Mouse (Mus musculus): ENCODE data around the gene Anapc15. TPM values are rescaled to one million over a fixed set of nuclear protein-coding genes. Genes with fewer than 3 reads are reported as not detected.
A peak's percentile ranks its signal among the peaks of the same experiment; 100 is the strongest.

The Anapc15 gene
- polyA plus RNA-seq, 1 experiment from 2014 or later = 97.6 TPM

GRCm38 (mm10) chr7:101875978-101876377 lies 12.5 kb downstream of the Anapc15 start:
- WGBS = 94% methylated on average over 1 of the region's 1 CpGs
- H3K4me2 ChIP-seq (ENCODE audit: low read depth, severe bottlenecking) = no peak overlapping the region
- H3K27ac ChIP-seq (replicated peaks; ENCODE audit: low read depth, low read length) = no peak overlapping the region
- H3K9ac ChIP-seq (ENCODE audit: low read length) = no peak overlapping the region
- H3K4me1 ChIP-seq (ENCODE audit: control insufficient read depth, insufficient read depth, low read length) = no peaks in the 10 kb centered on the region
- DNase-seq (ENCODE audit: low spot score) (no peak), ATAC-seq (ENCODE audit: insufficient number of reproducible peaks, low FRiP score, low TSS enrichment, low read depth) (no peak)
- H3K27me3 ChIP-seq (ENCODE audit: control insufficient read depth, insufficient read depth, low read length) = no peaks in the 10 kb centered on the region
- no peaks in the 10 kb centered on the region for H3K36me3 ChIP-seq (ENCODE audit: control insufficient read depth, insufficient read depth, low read length)
- no peak overlapping the region for H3K4me3 ChIP-seq (ENCODE audit: low read depth, low read length)
- H3K9me3 ChIP-seq (ENCODE audit: control insufficient read depth, low read length) = no peaks in the 10 kb centered on the region

GRCm38 (mm10) chr7:101880855-101881254 lies 17.3 kb downstream of the Anapc15 start:
- no peaks in the 10 kb centered on the region for H3K4me1 ChIP-seq (ENCODE audit: control insufficient read depth, insufficient read depth, low read length)
- ATAC-seq (ENCODE audit: insufficient number of reproducible peaks, low FRiP score, low TSS enrichment, low read depth) = no peak
- no peak overlapping the region for H3K27ac ChIP-seq (replicated peaks; ENCODE audit: low read depth, low read length)
- H3K36me3 ChIP-seq (ENCODE audit: control insufficient read depth, insufficient read depth, low read length) = no peaks in the 10 kb centered on the region
- no peak overlapping the region for H3K4me2 ChIP-seq (ENCODE audit: low read depth, severe bottlenecking)
- H3K27me3 ChIP-seq (ENCODE audit: control insufficient read depth, insufficient read depth, low read length) = no peaks in the 10 kb centered on the region
- no peaks in the 10 kb centered on the region for H3K9me3 ChIP-seq (ENCODE audit: control insufficient read depth, low read length)
- no peak overlapping the region for H3K9ac ChIP-seq (ENCODE audit: low read length)
- H3K4me3 ChIP-seq (ENCODE audit: low read depth, low read length) = no peak overlapping the region
- 76% methylated on average over 4 of the region's 4 CpGs for whole genome bisulfite sequencing
- no peak for DNase-seq (ENCODE audit: low spot score)

DNA sequence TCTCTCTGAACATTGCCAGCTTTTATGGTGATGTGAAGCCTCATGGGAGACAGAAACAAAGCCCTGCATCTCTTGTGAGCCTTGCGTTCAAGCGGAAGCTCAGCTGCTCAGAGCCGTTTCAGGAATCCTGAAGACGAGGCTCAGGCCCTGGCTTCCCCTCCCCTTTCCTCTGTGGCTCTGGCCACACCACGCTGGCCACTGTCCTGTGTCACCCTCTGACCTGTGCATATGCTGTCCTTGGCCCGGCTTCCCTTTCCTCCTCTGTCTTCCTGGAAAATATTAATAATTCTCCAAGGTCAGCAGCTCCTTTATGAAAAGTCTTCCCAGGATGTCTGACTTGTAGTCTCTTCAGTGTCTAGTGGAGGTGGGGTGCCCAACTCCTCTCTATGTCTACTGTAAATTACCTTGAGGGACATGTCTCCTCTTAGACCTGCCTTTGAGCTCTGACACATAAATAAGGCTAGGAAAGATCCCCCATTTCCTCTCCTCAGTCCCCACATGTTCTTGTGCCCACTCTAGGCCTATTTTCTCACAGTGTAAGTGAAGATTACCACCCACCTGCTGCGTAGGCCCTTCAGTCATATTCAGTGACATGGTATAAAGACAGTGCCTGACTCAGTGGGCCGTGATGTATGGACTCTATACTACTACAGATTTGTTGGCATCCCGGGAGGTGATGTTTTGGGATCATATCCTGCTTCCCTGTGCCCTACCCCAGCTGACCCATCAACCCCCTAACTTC lies 19.1 kb downstream of the Anapc15 start:
- no peaks in the 10 kb centered on the region for H3K4me1 ChIP-seq (ENCODE audit: control insufficient read depth, insufficient read depth, low read length)
- no peaks in the 10 kb centered on the region for H3K36me3 ChIP-seq (ENCODE audit: control insufficient read depth, insufficient read depth, low read length)
- ATAC-seq (ENCODE audit: insufficient number of reproducible peaks, low FRiP score, low TSS enrichment, low read depth) (no peak), DNase-seq (ENCODE audit: low spot score) (no peak)
- no peaks in the 10 kb centered on the region for H3K27me3 ChIP-seq (ENCODE audit: control insufficient read depth, insufficient read depth, low read length)
- H3K9me3 ChIP-seq (ENCODE audit: control insufficient read depth, low read length) = no peaks in the 10 kb centered on the region
- no peak overlapping the region; the same call in 1 of the 2 replicates for H3K9ac ChIP-seq (ENCODE audit: low read length)
- H3K4me2 ChIP-seq (ENCODE audit: low read depth, severe bottlenecking) = no peak overlapping the region
- no peak overlapping the region for H3K4me3 ChIP-seq (ENCODE audit: low read depth, low read length)
- H3K27ac ChIP-seq (replicated peaks; ENCODE audit: low read depth, low read length) = no peak overlapping the region
- 74% methylated on average over 9 of the region's 9 CpGs for WGBS

- H3K4me2 ChIP-seq (ENCODE audit: low read depth, severe bottlenecking) = no peak overlapping the region
- no peak for DNase-seq (ENCODE audit: low spot score)
- no peaks in the 10 kb centered on the region for H3K9me3 ChIP-seq (ENCODE audit: control insufficient read depth, low read length)
- no peak overlapping the region for H3K4me3 ChIP-seq (ENCODE audit: low read depth, low read length)
- ATAC-seq (ENCODE audit: insufficient number of reproducible peaks, low FRiP score, low TSS enrichment, low read depth) = no peak
- H3K36me3 ChIP-seq (ENCODE audit: control insufficient read depth, insufficient read depth, low read length) = no peaks in the 10 kb centered on the region
- H3K4me1 ChIP-seq (ENCODE audit: control insufficient read depth, insufficient read depth, low read length) = no peaks in the 10 kb centered on the region
- H3K9ac ChIP-seq (ENCODE audit: low read length) = no peak overlapping the region
- 96% methylated on average over 4 of the region's 4 CpGs for WGBS
- no peaks in the 10 kb centered on the region for H3K27me3 ChIP-seq (ENCODE audit: control insufficient read depth, insufficient read depth, low read length)
- H3K27ac ChIP-seq (replicated peaks; ENCODE audit: low read depth, low read length) = no peak overlapping the region
Measured at GRCm38 (mm10) chr7:101884160-101884559, 20.6 kb downstream of the Anapc15 start.

DNA sequence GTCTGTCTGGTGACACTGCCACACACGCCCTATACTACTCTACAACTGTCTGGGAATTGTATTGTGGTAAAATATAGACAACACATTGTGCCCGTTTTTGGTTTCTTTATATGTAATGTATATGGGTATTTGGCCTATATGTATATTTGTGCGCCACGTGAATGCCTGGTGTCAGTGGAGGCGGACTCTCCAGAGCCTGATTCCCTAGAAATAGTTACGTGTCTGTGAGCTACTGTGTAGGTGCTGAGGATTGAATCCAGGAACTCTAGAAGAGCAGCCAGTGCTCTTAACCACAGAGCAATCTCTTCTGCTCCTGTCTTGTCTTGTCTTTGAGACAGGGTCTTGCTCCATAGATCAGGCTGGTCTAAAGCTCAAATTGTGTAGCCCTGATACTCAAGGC lies 22.8 kb downstream of the Anapc15 start:
- no peak overlapping the region for H3K4me2 ChIP-seq (ENCODE audit: low read depth, severe bottlenecking)
- no peak overlapping the region for H3K9ac ChIP-seq (ENCODE audit: low read length)
- ATAC-seq (ENCODE audit: insufficient number of reproducible peaks, low FRiP score, low TSS enrichment, low read depth) (no peak), DNase-seq (ENCODE audit: low spot score) (no peak)
- no peaks in the 10 kb centered on the region for H3K4me1 ChIP-seq (ENCODE audit: control insufficient read depth, insufficient read depth, low read length)
- H3K27me3 ChIP-seq (ENCODE audit: control insufficient read depth, insufficient read depth, low read length) = no peaks in the 10 kb centered on the region
- 87% methylated on average over 6 of the region's 6 CpGs for WGBS
- no peaks in the 10 kb centered on the region for H3K9me3 ChIP-seq (ENCODE audit: control insufficient read depth, low read length)
- no peak overlapping the region for H3K27ac ChIP-seq (replicated peaks; ENCODE audit: low read depth, low read length)
- no peaks in the 10 kb centered on the region for H3K36me3 ChIP-seq (ENCODE audit: control insufficient read depth, insufficient read depth, low read length)
- no peak overlapping the region for H3K4me3 ChIP-seq (ENCODE audit: low read depth, low read length)

DNA sequence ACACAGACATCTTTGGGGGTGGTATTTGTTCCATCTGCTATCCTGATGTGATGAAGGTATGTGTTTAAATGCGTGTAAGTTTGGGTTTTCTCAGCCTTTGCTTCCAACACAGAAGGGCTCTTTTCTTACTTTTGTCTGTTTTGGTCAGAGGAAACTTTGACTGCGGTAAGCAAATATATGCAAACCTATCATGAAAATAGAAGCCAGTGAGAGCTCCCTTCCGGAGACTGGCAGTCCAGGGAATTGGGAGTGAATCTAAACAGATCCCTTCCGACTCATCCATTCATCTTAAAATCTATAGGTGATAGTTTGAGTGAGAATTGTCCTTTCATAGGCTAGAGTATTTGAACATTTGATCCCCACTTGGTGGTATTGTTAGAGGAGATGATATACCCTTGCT lies 24.9 kb downstream of the Anapc15 start:
- Histone ChIP-seq H3K4me2 (ENCODE audit: low read depth, severe bottlenecking) (no peak overlapping the region), H3K9me3 (ENCODE audit: control insufficient read depth, low read length) (no peaks in the 10 kb centered on the region), H3K27me3 (ENCODE audit: control insufficient read depth, insufficient read depth, low read length) (no peaks in the 10 kb centered on the region), H3K9ac (ENCODE audit: low read length) (no peak overlapping the region), H3K27ac (replicated peaks; ENCODE audit: low read depth, low read length) (no peak overlapping the region), H3K4me1 (ENCODE audit: control insufficient read depth, insufficient read depth, low read length) (no peaks in the 10 kb centered on the region), H3K36me3 (ENCODE audit: control insufficient read depth, insufficient read depth, low read length) (no peaks in the 10 kb centered on the region), H3K4me3 (ENCODE audit: low read depth, low read length) (no peak overlapping the region)
- ATAC-seq (ENCODE audit: insufficient number of reproducible peaks, low FRiP score, low TSS enrichment, low read depth) (no peak), DNase-seq (ENCODE audit: low spot score) (no peak)
- WGBS = 84% methylated on average over 4 of the region's 4 CpGs

DNA sequence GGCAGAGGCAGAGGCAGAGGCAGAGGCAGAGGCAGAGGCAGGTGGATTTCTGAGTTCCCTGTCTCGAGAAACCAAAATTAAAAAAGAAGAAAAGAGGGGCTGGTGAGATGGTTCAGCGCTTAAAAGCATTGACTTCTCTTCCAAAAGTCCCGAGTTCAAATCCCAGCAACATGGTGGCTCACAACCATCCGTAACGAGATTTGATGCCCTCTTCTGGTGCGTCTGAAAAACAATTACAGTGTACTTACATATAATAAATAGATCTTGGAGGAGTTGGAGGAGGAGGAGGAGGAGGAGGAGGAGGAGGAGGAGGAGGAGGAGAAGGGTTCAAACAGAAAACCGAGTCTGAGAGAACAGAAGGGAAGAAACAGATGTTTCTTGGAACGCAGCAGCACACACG lies 32.2 kb downstream of the Anapc15 start:
- no peaks in the 10 kb centered on the region; the same call in 1 of the 2 replicates for H3K36me3 ChIP-seq (ENCODE audit: control insufficient read depth, insufficient read depth, low read length)
- no peaks in the 10 kb centered on the region for H3K27me3 ChIP-seq (ENCODE audit: control insufficient read depth, insufficient read depth, low read length)
- DNase-seq (ENCODE audit: low spot score) (no peak), ATAC-seq (ENCODE audit: insufficient number of reproducible peaks, low FRiP score, low TSS enrichment, low read depth) (no peak)
- no peaks in the 10 kb centered on the region for H3K4me1 ChIP-seq (ENCODE audit: control insufficient read depth, insufficient read depth, low read length)
- H3K9me3 ChIP-seq (ENCODE audit: control insufficient read depth, low read length) = no peaks in the 10 kb centered on the region
- WGBS = 36% methylated on average over 9 of the region's 9 CpGs
- H3K27ac ChIP-seq (replicated peaks; ENCODE audit: low read depth, low read length) = no peak overlapping the region
- peak overlapping the region; percentile 35 for H3K4me2 ChIP-seq (ENCODE audit: low read depth, severe bottlenecking)
- H3K9ac ChIP-seq (ENCODE audit: low read length) = peak overlapping the region; percentile 23; the same call in 1 of the 2 replicates
- peak overlapping the region; percentile 55 for H3K4me3 ChIP-seq (ENCODE audit: low read depth, low read length)

GRCm38 (mm10) chr7:101896104-101897066 lies 32.9 kb downstream of the Anapc15 start:
- ATAC-seq (ENCODE audit: insufficient number of reproducible peaks, low FRiP score, low TSS enrichment, low read depth) = peak; percentile 99
- no peaks in the 10 kb centered on the region for H3K9me3 ChIP-seq (ENCODE audit: control insufficient read depth, low read length)
- H3K4me1 ChIP-seq (ENCODE audit: control insufficient read depth, insufficient read depth, low read length) = 0 out of 2 replicates have a peak, but pooled peaks cover 2% of the 10 kb centered on the region
- H3K9ac ChIP-seq (ENCODE audit: low read length) = peak overlapping the region; percentile 64
- WGBS = under 1% methylated on average over 57 of the region's 57 CpGs
- H3K36me3 ChIP-seq (ENCODE audit: control insufficient read depth, insufficient read depth, low read length) = no peaks in the 10 kb centered on the region; the same call in 1 of the 2 replicates
- no peaks in the 10 kb centered on the region for H3K27me3 ChIP-seq (ENCODE audit: control insufficient read depth, insufficient read depth, low read length)
- peak overlapping the region; percentile 55 for H3K4me3 ChIP-seq (ENCODE audit: low read depth, low read length)
- peak overlapping the region; percentile 35 for H3K4me2 ChIP-seq (ENCODE audit: low read depth, severe bottlenecking)
- DNase-seq (ENCODE audit: low spot score) = peak; percentile 96
- H3K27ac ChIP-seq (replicated peaks; ENCODE audit: low read depth, low read length) = peak overlapping the region; percentile 86

All from limb, embryonic 11.5 days (tissue).